Mouse (Mus musculus): ENCODE data around the gene Gm10198. TPM values are rescaled to one million over a fixed set of nuclear protein-coding genes. Genes with fewer than 3 reads are reported as not detected.

Gm10198 gene
- not detected in 2 replicates for polyA plus RNA-seq (2015; fragmentation: Nextera tagmentation; extraction: Ambion mirVana)

- Histone ChIP-seq H3K27me3 (replicated peaks) (no peaks in the 10 kb centered on the region), H3K4me2 (replicated peaks) (no peak within 1 kb of the TSS), H3K4me1 (replicated peaks) (no peaks in the 10 kb centered on the region), H3K9me3 (no peaks in the 10 kb centered on the region), H3K27ac (no peak within 1 kb of the TSS), H3K36me3 (no peaks in the 10 kb centered on the region), H3K4me3 (replicated peaks) (no peak within 1 kb of the TSS), H3K9ac (no peak within 1 kb of the TSS)
- ATAC-seq = no peak
These were observed at the start of gene Gm10198 for GRCm38 (mm10) chr13:111592485-111592884. TSS of gene Gm10198 (plus strand) at chr13:111592785.

GRCm38 (mm10) chr13:111545286-111545685 lies 47.3 kb upstream of the Gm10198 start:
- no peaks in the 10 kb centered on the region for H3K4me1 ChIP-seq (replicated peaks)
- 87% methylated on average over 5 of the region's 5 CpGs for WGBS

GRCm38 (mm10) chr13:111552769-111553168 lies 39.8 kb upstream of the Gm10198 start:
- H3K9ac ChIP-seq = no peak overlapping the region
- H3K4me2 ChIP-seq (replicated peaks) = no peak overlapping the region
- no peaks in the 10 kb centered on the region for H3K36me3 ChIP-seq
- no peak overlapping the region for H3K4me3 ChIP-seq (replicated peaks)
- H3K4me1 ChIP-seq (replicated peaks) = 0 out of 2 replicates have a peak, but pooled peaks cover 8% of the 10 kb centered on the region
- WGBS = 80% methylated on average over 7 of the region's 7 CpGs
- no peak overlapping the region for H3K27ac ChIP-seq
- H3K27me3 ChIP-seq (replicated peaks) = no peaks in the 10 kb centered on the region
- no peak for ATAC-seq
- H3K9me3 ChIP-seq = no peaks in the 10 kb centered on the region

More at GRCm38 (mm10) chr13:111545286-111545685, 47.3 kb upstream of the Gm10198 start:
- H3K36me3 ChIP-seq = no peaks in the 10 kb centered on the region
- ATAC-seq = no peak
- H3K9ac ChIP-seq = no peak overlapping the region
- H3K27ac ChIP-seq = no peak overlapping the region
- H3K9me3 ChIP-seq = no peaks in the 10 kb centered on the region
- no peaks in the 10 kb centered on the region for H3K27me3 ChIP-seq (replicated peaks)
- H3K4me3 ChIP-seq (replicated peaks) = no peak overlapping the region
- no peak overlapping the region for H3K4me2 ChIP-seq (replicated peaks)

- no peak for ATAC-seq
- H3K4me3 ChIP-seq (replicated peaks) = no peak overlapping the region
- WGBS = 88% methylated on average over 7 of the region's 7 CpGs
- no peaks in the 10 kb centered on the region for H3K36me3 ChIP-seq
- no peak overlapping the region for H3K9ac ChIP-seq
- H3K4me2 ChIP-seq (replicated peaks) = no peak overlapping the region
- H3K4me1 ChIP-seq (replicated peaks) = 0 out of 2 replicates have a peak, but pooled peaks cover 8% of the 10 kb centered on the region
- H3K27me3 ChIP-seq (replicated peaks) = no peaks in the 10 kb centered on the region
- no peaks in the 10 kb centered on the region for H3K9me3 ChIP-seq
- no peak overlapping the region for H3K27ac ChIP-seq
These were observed 39.4 kb upstream of the Gm10198 start for GRCm38 (mm10) chr13:111553182-111553581.

GRCm38 (mm10) chr13:111553941-111554340 lies 38.6 kb upstream of the Gm10198 start:
- Histone ChIP-seq H3K4me2 (replicated peaks) (no peak overlapping the region), H3K9me3 (no peaks in the 10 kb centered on the region), H3K9ac (no peak overlapping the region), H3K27ac (no peak overlapping the region), H3K4me1 (replicated peaks) (0 out of 2 replicates have a peak, but pooled peaks cover 8% of the 10 kb centered on the region), H3K36me3 (no peaks in the 10 kb centered on the region), H3K27me3 (replicated peaks) (no peaks in the 10 kb centered on the region), H3K4me3 (replicated peaks) (no peak overlapping the region)
- no peak for ATAC-seq
- WGBS = 72% methylated on average over 8 of the region's 8 CpGs

- Histone ChIP-seq H3K4me3 (replicated peaks) (no peak overlapping the region), H3K36me3 (no peaks in the 10 kb centered on the region), H3K4me1 (replicated peaks) (0 out of 2 replicates have a peak, but pooled peaks cover 8% of the 10 kb centered on the region), H3K9ac (no peak overlapping the region), H3K27ac (no peak overlapping the region), H3K27me3 (replicated peaks) (no peaks in the 10 kb centered on the region), H3K4me2 (replicated peaks) (peak overlapping the region; percentile 20; the same call in 1 of the 2 replicates), H3K9me3 (no peaks in the 10 kb centered on the region)
- peak; percentile 43; the same call in 1 of the 2 replicates for ATAC-seq
- 10% methylated on average over 8 of the region's 8 CpGs for WGBS
These were observed 37.3 kb upstream of the Gm10198 start for GRCm38 (mm10) chr13:111555333-111555732.

GRCm38 (mm10) chr13:111556375-111556774 lies 36.2 kb upstream of the Gm10198 start:
- Histone ChIP-seq H3K36me3 (no peaks in the 10 kb centered on the region), H3K4me1 (replicated peaks) (0 out of 2 replicates have a peak, but pooled peaks cover 8% of the 10 kb centered on the region), H3K9me3 (no peaks in the 10 kb centered on the region), H3K27ac (no peak overlapping the region), H3K4me2 (replicated peaks) (no peak overlapping the region), H3K9ac (no peak overlapping the region), H3K27me3 (replicated peaks) (no peaks in the 10 kb centered on the region), H3K4me3 (replicated peaks) (no peak overlapping the region)
- no peak for ATAC-seq
- 71% methylated on average over 4 of the region's 4 CpGs for WGBS

GRCm38 (mm10) chr13:111560152-111560551 lies 32.4 kb upstream of the Gm10198 start:
- Histone ChIP-seq H3K4me2 (replicated peaks) (no peak overlapping the region), H3K27me3 (replicated peaks) (no peaks in the 10 kb centered on the region), H3K9me3 (no peaks in the 10 kb centered on the region), H3K4me3 (replicated peaks) (no peak overlapping the region), H3K27ac (no peak overlapping the region), H3K4me1 (replicated peaks) (0 out of 2 replicates have a peak, but pooled peaks cover 5% of the 10 kb centered on the region), H3K9ac (no peak overlapping the region), H3K36me3 (no peaks in the 10 kb centered on the region)
- 91% methylated on average over 3 of the region's 3 CpGs for WGBS
- ATAC-seq = no peak

GRCm38 (mm10) chr13:111562595-111562994 lies 30.0 kb upstream of the Gm10198 start:
- no peaks in the 10 kb centered on the region for H3K27me3 ChIP-seq (replicated peaks)
- no peak overlapping the region for H3K27ac ChIP-seq
- H3K4me1 ChIP-seq (replicated peaks) = no peaks in the 10 kb centered on the region
- H3K4me2 ChIP-seq (replicated peaks) = no peak overlapping the region
- H3K9ac ChIP-seq = no peak overlapping the region
- H3K36me3 ChIP-seq = no peaks in the 10 kb centered on the region
- no peak for ATAC-seq
- WGBS = 90% methylated on average over 5 of the region's 5 CpGs
- no peaks in the 10 kb centered on the region for H3K9me3 ChIP-seq
- H3K4me3 ChIP-seq (replicated peaks) = no peak overlapping the region

- H3K4me2 ChIP-seq (replicated peaks) = no peak overlapping the region
- H3K27me3 ChIP-seq (replicated peaks) = no peaks in the 10 kb centered on the region
- no peaks in the 10 kb centered on the region for H3K4me1 ChIP-seq (replicated peaks)
- no peak overlapping the region for H3K4me3 ChIP-seq (replicated peaks)
- H3K9ac ChIP-seq = no peak overlapping the region
- H3K9me3 ChIP-seq = no peaks in the 10 kb centered on the region
- H3K36me3 ChIP-seq = no peaks in the 10 kb centered on the region
- no peak overlapping the region for H3K27ac ChIP-seq
- no peak for ATAC-seq
- WGBS = 45% methylated on average over 4 of the region's 4 CpGs
These were observed 18.4 kb upstream of the Gm10198 start for GRCm38 (mm10) chr13:111574196-111574595.

GRCm38 (mm10) chr13:111577177-111577576 lies 15.4 kb upstream of the Gm10198 start:
- H3K9ac ChIP-seq = no peak overlapping the region
- H3K4me3 ChIP-seq (replicated peaks) = no peak overlapping the region
- no peak overlapping the region for H3K27ac ChIP-seq
- no peak overlapping the region for H3K4me2 ChIP-seq (replicated peaks)
- H3K36me3 ChIP-seq = no peaks in the 10 kb centered on the region
- H3K9me3 ChIP-seq = no peaks in the 10 kb centered on the region
- no peaks in the 10 kb centered on the region for H3K4me1 ChIP-seq (replicated peaks)
- 85% methylated on average over 11 of the region's 11 CpGs for WGBS
- H3K27me3 ChIP-seq (replicated peaks) = no peaks in the 10 kb centered on the region
- ATAC-seq = no peak

GRCm38 (mm10) chr13:111580054-111580453 lies 12.5 kb upstream of the Gm10198 start:
- ATAC-seq = no peak
- Histone ChIP-seq H3K4me1 (replicated peaks) (no peaks in the 10 kb centered on the region), H3K9ac (no peak overlapping the region), H3K36me3 (no peaks in the 10 kb centered on the region), H3K27me3 (replicated peaks) (no peaks in the 10 kb centered on the region), H3K27ac (no peak overlapping the region), H3K4me3 (replicated peaks) (no peak overlapping the region), H3K4me2 (replicated peaks) (no peak overlapping the region), H3K9me3 (no peaks in the 10 kb centered on the region)
- 90% methylated on average over 10 of the region's 10 CpGs for WGBS

GRCm38 (mm10) chr13:111598111-111598510 lies 5.5 kb downstream of the Gm10198 start:
- no peak overlapping the region for H3K27ac ChIP-seq
- 82% methylated on average over 7 of the region's 7 CpGs for WGBS
- H3K4me1 ChIP-seq (replicated peaks) = no peaks in the 10 kb centered on the region
- no peaks in the 10 kb centered on the region for H3K27me3 ChIP-seq (replicated peaks)
- H3K4me2 ChIP-seq (replicated peaks) = no peak overlapping the region
- H3K9me3 ChIP-seq = no peaks in the 10 kb centered on the region
- no peak overlapping the region for H3K9ac ChIP-seq
- no peaks in the 10 kb centered on the region for H3K36me3 ChIP-seq
- H3K4me3 ChIP-seq (replicated peaks) = no peak overlapping the region
- peak; percentile 75 for ATAC-seq
